Mouse (Mus musculus) limb, embryonic 11.5 days (tissue): ENCODE results near the gene Slc25a30. TPM values are rescaled to one million over a fixed set of nuclear protein-coding genes. Genes with fewer than 3 reads are reported as not detected.
A peak's percentile ranks its signal among the peaks of the same experiment; 100 is the strongest.

Source experiments
- ATAC-seq: fragments of 200-750 bp; cut with Nextera tagmentation; 2 replicates; pipeline ENCODE4 v1.8.0; 2017; ENCODE audit warnings: low read depth; ENCODE audit not compliant: insufficient number of reproducible peaks, low FRiP score, low TSS enrichment
- DNase-seq: peaks from one replicate; pipeline ENCODE4 v3.0.0-alpha.2; 2015; ENCODE audit warnings: low spot score
- H3K27ac ChIP-seq: fragments of 300-500 bp; sonication (generic); replicated peaks from 2 replicates; pipeline ENCODE4 v1.5.1; 2014; ENCODE audit warnings: low read depth, mild to moderate bottlenecking, low read length
- H3K27me3 ChIP-seq: fragments of 300-500 bp; sonication (generic); 2 replicates; pipeline ENCODE4 v1.6.1; 2014; ENCODE audit warnings: mild to moderate bottlenecking, low read length, mixed read lengths; ENCODE audit not compliant: control insufficient read depth, insufficient read depth
- H3K36me3 ChIP-seq: fragments of 300-500 bp; sonication (generic); 2 replicates; pipeline ENCODE4 v1.6.1; 2014; ENCODE audit warnings: mild to moderate bottlenecking, low read length, moderate library complexity, mixed read lengths; ENCODE audit not compliant: control insufficient read depth, insufficient read depth
- H3K4me1 ChIP-seq: fragments of 300-500 bp; sonication (generic); 2 replicates; pipeline ENCODE4 v1.6.1; 2014; ENCODE audit warnings: low read length, mixed read lengths; ENCODE audit not compliant: control insufficient read depth, insufficient read depth
- H3K4me2 ChIP-seq: fragments of 300-500 bp; sonication (generic); 2 replicates; pipeline ENCODE4 v1.6.1; 2014; ENCODE audit warnings: low read depth, mild to moderate bottlenecking, moderate library complexity; ENCODE audit not compliant: severe bottlenecking
- H3K4me3 ChIP-seq: fragments of 300-500 bp; sonication (generic); 2 replicates; pipeline ENCODE4 v1.5.1; 2014; ENCODE audit warnings: low read depth, low read length
- H3K9ac ChIP-seq: fragments of 300-500 bp; sonication (generic); 2 replicates; pipeline ENCODE4 v1.6.1; 2014; ENCODE audit warnings: mild to moderate bottlenecking, low read length
- H3K9me3 ChIP-seq: fragments of 300-500 bp; sonication (generic); 2 replicates; pipeline ENCODE4 v1.6.1; 2016; ENCODE audit warnings: low read length; ENCODE audit not compliant: control insufficient read depth
- WGBS: fragments of 180-500 bp; shearing (Covaris S2); extraction: QIAGEN DNeasy Blood & Tissue Kit; methylation state at CpG from one replicate; pipeline ENCODE4 v1.1.7; 2014; 5-methylcytosine and 5-hydroxymethylcytosine counted together
- polyA plus RNA-seq: library from polyadenylated mRNA; unstranded; fragments of >200 nt; fragmentation: Nextera tagmentation; extraction: Ambion mirVana; gene quantifications from 2 replicates; pipeline ENCODE4 v1.2.1, GENCODE M21; 2014

Gene Slc25a30
- polyA plus RNA-seq, 1 experiment from 2014 or later: 6.3 TPM

- Histone ChIP-seq H3K4me3 (peak overlapping the region; percentile 18; the same call in 1 of the 2 replicates), H3K4me2 (peak overlapping the region; percentile 74), H3K9me3 (no peaks in the 10 kb centered on the region), H3K27me3 (no peaks in the 10 kb centered on the region), H3K36me3 (no peaks in the 10 kb centered on the region), H3K27ac (no peak overlapping the region), H3K9ac (peak overlapping the region; percentile 22; the same call in 1 of the 2 replicates), H3K4me1 (peaks cover 12% of the 10 kb centered on the region; the same call in 1 of the 2 replicates)
- 8% methylated on average over 32 of the region's 32 CpGs for WGBS
- DNase-seq (peak; percentile 94), ATAC-seq (no peak)
Measured at GRCm38 (mm10) chr14:75828866-75829806, 42.3 kb upstream of the Slc25a30 start.

GRCm38 (mm10) chr14:75828221-75828620, 41.4 kb upstream of the Slc25a30 start:
- Histone ChIP-seq H3K27ac (no peak overlapping the region), H3K4me3 (no peak overlapping the region)

GRCm38 (mm10) chr14:75826851-75827410, 40.1 kb upstream of the Slc25a30 start:
- no peaks in the 10 kb centered on the region for H3K9me3 ChIP-seq
- H3K4me3 ChIP-seq: no peak overlapping the region
- H3K27me3 ChIP-seq: no peaks in the 10 kb centered on the region
- no peak overlapping the region for H3K9ac ChIP-seq
- no peak overlapping the region for H3K27ac ChIP-seq
- H3K4me2 ChIP-seq: no peak overlapping the region
- H3K4me1 ChIP-seq: peaks cover 8% of the 10 kb centered on the region; the same call in 1 of the 2 replicates
- H3K36me3 ChIP-seq: no peaks in the 10 kb centered on the region
- no peak for DNase-seq
- WGBS: 63% methylated on average over 3 of the region's 3 CpGs
- no peak for ATAC-seq

More at GRCm38 (mm10) chr14:75828221-75828620, 41.4 kb upstream of the Slc25a30 start:
- peak; percentile 32 for DNase-seq
- Histone ChIP-seq H3K36me3 (no peaks in the 10 kb centered on the region), H3K27me3 (no peaks in the 10 kb centered on the region), H3K4me2 (no peak overlapping the region), H3K9me3 (no peaks in the 10 kb centered on the region), H3K4me1 (peaks cover 8% of the 10 kb centered on the region; the same call in 1 of the 2 replicates), H3K9ac (no peak overlapping the region)
- no peak for ATAC-seq
- WGBS: 34% methylated on average over 11 of the region's 11 CpGs

GRCm38 (mm10) chr14:75820007-75820406, 33.2 kb upstream of the Slc25a30 start:
- Histone ChIP-seq H3K4me1 (no peaks in the 10 kb centered on the region), H3K27me3 (no peaks in the 10 kb centered on the region), H3K4me3 (no peak overlapping the region), H3K36me3 (no peaks in the 10 kb centered on the region), H3K9me3 (no peaks in the 10 kb centered on the region), H3K9ac (no peak overlapping the region), H3K4me2 (no peak overlapping the region), H3K27ac (no peak overlapping the region)
- no peak for ATAC-seq
- no peak for DNase-seq
- WGBS: 83% methylated on average over 5 of the region's 5 CpGs

- Histone ChIP-seq H3K4me3 (no peak overlapping the region), H3K4me2 (no peak overlapping the region), H3K4me1 (no peaks in the 10 kb centered on the region), H3K36me3 (no peaks in the 10 kb centered on the region), H3K27me3 (no peaks in the 10 kb centered on the region), H3K27ac (no peak overlapping the region), H3K9ac (no peak overlapping the region), H3K9me3 (no peaks in the 10 kb centered on the region)
- 88% methylated on average over 2 of the region's 2 CpGs for WGBS
- ATAC-seq (no peak), DNase-seq (no peak)
Measured at GRCm38 (mm10) chr14:75819341-75819740, 32.5 kb upstream of the Slc25a30 start.

GRCm38 (mm10) chr14:75818528-75818927, 31.7 kb upstream of the Slc25a30 start:
- no peaks in the 10 kb centered on the region for H3K27me3 ChIP-seq

GRCm38 (mm10) chr14:75809931-75810330, 23.1 kb upstream of the Slc25a30 start:
- no peaks in the 10 kb centered on the region for H3K4me1 ChIP-seq
- no peak overlapping the region for H3K4me2 ChIP-seq
- no peak overlapping the region for H3K9ac ChIP-seq
- DNase-seq: no peak
- no peak overlapping the region for H3K4me3 ChIP-seq
- no peaks in the 10 kb centered on the region for H3K36me3 ChIP-seq
- no peaks in the 10 kb centered on the region for H3K27me3 ChIP-seq
- WGBS: 73% methylated on average over 6 of the region's 6 CpGs
- no peak for ATAC-seq
- no peaks in the 10 kb centered on the region for H3K9me3 ChIP-seq
- no peak overlapping the region for H3K27ac ChIP-seq

More at GRCm38 (mm10) chr14:75818528-75818927, 31.7 kb upstream of the Slc25a30 start:
- no peak overlapping the region for H3K4me3 ChIP-seq
- H3K36me3 ChIP-seq: no peaks in the 10 kb centered on the region
- DNase-seq (no peak), ATAC-seq (no peak)
- no peaks in the 10 kb centered on the region for H3K9me3 ChIP-seq
- H3K4me1 ChIP-seq: no peaks in the 10 kb centered on the region
- no peak overlapping the region for H3K27ac ChIP-seq
- WGBS: 85% methylated on average over 2 of the region's 2 CpGs
- no peak overlapping the region for H3K4me2 ChIP-seq
- H3K9ac ChIP-seq: no peak overlapping the region

- ATAC-seq: no peak
- Histone ChIP-seq H3K27me3 (no peaks in the 10 kb centered on the region), H3K36me3 (no peaks in the 10 kb centered on the region), H3K4me3 (no peak overlapping the region), H3K27ac (no peak overlapping the region), H3K9me3 (no peaks in the 10 kb centered on the region), H3K9ac (no peak overlapping the region), H3K4me2 (no peak overlapping the region), H3K4me1 (no peaks in the 10 kb centered on the region)
- WGBS: 79% methylated on average over 8 of the region's 8 CpGs
- no peak for DNase-seq
Measured at GRCm38 (mm10) chr14:75807800-75808199, 21.0 kb upstream of the Slc25a30 start.
